Mouse (Mus musculus): ENCODE measurements around the gene Angptl8.
A peak's percentile ranks its signal among the peaks of the same experiment; 100 is the strongest.
"Not testable (repeated sequence)": the region's sequence is repeated elsewhere in the genome, so short reads cannot be mapped to it uniquely, and the experiment has no call there.

Angptl8 gene

DNA sequence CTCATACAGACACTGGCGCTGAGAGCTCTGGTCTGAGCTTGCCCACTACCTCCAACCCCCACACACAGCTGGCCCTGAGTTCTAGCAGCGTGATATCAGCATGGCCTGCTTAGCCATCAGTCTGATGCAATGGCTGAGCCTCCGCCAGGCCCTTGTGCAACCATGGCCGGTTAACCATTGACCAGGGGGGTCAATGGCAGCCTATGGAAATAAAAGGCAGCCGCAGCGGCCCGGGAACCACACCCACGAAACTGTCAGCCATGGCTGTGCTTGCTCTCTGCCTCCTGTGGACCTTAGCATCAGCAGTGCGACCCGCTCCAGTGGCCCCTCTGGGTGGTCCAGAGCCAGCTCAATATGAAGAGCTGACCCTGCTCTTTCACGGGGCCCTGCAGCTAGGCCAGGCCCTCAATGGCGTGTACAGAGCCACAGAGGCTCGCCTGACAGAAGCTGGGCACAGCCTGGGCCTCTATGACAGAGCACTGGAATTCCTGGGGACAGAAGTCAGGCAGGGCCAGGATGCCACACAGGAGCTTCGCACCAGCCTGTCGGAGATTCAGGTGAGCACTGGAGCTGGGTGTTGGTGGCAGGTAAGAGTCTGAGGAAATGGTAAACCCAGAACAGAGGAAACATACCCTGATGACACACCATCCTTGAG, at the start of gene Angptl8:
TSS of gene Angptl8 (plus strand) at position 253 of the 655 bp plus-strand sequence.
- no peak for DNase-seq

DNA sequence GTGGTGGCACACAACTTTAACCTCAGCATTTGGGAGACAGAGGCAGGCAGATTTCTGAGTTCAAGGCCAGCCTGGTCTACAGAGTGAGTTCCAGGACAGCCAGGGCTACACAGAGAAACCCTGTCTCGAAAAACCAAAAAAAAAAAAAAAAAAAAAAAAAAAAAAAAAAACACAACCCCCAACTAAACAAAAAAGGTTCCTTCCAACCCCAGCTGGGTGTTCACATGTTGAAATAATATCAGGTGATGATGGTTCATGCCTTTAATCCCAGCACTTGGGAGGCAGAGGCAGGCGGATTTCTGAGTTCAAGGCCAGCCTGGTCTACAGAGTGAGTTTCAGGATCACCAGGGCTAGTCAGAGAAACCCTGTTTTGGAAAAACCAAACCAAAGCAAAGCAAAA, 49.0 kb upstream of the Angptl8 start:
- DNase-seq: not testable (repeated sequence)

DNA sequence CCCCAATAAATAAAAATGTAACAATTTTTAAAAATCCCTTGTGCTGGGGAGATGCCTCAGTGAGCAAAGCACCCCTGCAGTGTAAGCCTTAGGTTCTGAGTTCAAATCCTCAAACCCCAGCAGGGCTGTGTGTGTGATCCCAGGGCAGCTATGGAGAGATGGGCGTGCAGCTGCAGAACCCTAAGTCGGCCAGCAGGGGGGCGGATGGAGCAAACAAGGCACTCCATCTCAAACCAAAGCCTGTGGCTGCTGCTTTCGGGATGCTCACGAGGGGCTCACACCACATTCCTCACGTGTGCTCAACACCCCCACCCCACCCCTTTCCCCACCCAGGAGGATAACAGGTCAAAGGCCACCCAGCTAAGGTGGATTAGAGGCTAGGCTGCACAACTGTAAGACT, 48.4 kb upstream of the Angptl8 start:
- peak; percentile 65 for DNase-seq

DNA sequence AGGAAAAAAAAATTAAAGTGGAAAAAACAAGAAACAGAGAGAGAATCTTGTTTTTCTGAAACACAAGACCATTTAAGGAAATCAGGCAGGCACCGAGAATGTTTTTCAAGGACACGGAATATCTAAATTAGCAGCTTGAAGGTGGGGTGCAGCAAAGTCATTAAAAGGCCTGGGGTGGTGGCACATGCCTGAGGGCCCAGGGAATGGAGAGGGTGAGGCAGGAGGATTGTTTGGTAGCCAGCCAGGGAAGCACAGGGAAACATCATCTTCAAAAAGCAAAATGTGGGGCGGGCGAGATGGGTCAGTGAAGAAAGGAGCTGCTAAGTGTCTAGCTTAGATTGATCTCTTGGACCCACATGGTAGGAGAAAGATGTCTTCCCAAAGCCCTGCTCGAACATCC, 47.7 kb upstream of the Angptl8 start:
- DNase-seq: no peak

DNA sequence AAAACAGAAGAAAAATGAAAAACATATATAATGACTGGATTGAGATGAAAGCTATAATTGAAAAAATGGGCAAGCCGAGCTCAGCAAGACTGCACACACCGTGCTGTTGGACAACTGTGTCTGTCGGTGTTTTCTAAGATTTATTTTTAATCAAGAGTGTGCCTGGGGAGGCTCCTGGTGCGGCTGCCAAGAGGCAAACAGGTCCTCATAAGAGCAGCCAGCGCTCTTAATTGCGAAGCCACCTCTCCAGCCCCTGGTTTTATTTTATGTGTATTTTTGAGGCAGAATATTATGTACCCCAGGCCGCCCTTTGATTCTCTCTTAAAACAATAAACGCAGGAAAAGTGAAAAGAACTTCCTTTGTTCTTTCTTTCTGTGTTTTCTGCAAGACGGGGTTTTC, 47.1 kb upstream of the Angptl8 start:
- DNase-seq: no peak

DNA sequence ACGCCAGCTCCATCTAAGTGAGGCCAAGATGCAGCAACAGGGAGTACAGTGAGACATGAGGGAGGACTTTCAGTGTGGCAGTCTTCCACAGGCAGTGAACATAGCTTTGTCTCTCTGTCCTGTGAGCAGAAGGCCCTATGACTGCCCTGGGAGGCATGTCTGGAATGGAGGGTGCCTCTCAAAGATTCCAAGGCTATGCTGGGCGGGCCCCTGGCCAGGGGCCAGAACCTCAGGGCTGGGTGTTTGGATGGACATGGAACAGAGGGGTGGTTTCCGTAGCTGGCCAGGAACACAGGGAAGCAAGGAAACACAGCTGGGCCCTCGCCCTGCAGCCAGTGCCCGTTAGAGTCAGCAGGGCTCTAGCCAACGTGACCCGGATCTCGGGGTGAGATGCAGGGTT, 43.4 kb upstream of the Angptl8 start:
- DNase-seq: no peak

DNA sequence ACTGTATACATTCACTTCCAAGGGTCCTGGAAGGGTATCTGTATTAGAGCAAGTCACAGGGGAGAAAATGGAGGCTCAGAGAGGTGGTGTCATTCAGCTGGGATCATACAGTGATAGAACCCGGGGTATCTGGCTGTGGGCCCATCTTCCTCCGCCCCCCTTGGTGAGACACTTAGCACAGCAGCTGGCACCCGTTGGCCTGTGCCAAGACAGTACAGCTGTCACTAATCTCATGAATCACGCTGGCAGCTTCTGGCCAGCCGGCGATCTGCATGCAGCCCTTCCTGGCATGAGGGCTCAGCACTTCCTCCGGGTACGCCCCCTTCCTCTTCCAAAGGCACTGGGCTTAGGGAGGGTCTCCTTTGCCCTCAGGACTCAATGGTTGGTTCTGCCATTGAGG, 42.7 kb upstream of the Angptl8 start:
- DNase-seq: peak; percentile 65

DNA sequence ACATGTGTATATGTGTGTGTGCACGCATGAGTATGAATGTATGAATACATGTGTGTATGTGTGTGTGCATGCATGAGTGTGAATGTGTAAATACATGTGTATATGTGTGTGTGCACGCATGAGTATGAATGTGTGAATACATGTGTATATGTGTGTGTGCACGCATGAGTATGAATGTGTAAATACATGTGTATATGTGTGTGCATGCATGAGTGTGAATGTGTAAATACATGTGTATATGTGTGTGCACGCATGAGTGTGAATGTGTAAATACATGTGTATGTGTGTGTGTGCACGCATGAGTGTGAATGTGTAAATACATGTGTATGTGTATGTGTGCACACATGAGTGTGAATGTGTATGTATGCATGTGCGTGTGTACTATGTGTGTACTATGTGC, 41.8 kb upstream of the Angptl8 start:
- DNase-seq: not testable (repeated sequence)

DNA sequence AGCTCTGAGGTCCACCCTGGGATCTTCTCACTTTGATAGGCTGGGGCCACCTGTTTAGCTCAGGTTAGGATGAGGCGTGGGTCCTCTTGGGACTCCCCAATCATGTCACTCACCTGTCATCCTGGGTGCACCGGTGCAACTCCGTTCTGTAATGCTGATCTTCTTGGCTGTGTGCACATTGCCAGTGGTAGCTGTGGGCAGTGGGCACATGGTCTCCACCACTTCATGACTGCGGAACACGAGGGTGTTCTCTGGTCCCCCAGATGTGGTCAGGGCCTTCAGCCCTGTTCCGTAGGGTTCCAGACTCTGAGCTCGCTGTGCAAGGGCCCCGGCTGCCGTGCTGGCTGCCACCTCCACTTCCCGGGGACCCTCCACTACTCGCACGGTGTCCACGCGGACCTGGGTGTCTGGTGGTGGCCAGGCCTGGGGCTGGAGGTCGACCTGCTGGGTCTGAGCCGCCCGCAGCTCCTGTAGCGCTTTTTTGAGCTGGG, 40.9 kb upstream of the Angptl8 start:
- peak; percentile 53 for DNase-seq

DNA sequence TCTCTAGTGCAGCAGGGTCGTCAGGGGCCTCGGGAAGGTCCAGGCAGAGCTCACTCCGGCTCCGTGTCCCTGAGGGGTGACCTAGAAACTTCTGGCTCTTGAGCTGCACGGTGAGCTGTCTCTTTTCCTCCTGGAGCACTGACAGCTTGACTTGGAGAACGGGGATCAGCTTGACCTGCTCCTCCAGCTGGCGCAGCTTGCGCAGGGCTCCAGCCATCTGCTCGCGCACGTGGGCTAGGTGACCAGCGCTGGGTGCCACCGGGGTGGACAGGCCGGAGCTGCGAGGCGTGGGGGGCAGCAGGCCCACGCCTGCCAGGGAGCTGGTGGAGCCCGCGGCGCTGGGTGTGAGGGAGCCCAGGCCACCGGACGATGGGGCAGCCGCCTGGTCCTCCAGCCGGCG, 40.4 kb upstream of the Angptl8 start:
- DNase-seq: peak; percentile 90

DNA sequence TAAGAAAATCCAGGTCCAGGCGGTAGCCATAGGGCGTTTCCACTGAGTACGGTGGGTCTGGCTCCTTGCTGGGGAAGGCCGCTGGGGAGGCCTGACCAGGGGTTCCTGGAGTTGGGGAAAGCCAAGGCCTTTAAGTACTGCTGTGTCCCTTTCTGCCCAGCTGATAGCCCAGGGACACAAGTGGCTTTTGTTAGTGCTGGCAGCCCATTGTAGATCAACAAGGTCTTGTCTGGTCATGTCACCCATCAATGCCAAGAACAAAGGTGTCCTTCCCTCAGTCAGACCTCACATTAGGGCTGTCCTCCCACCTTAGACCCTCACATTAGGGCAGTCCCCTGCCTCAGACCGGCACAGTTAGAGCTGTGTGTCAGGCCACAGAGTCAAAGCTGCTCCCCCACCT, 39.7 kb upstream of the Angptl8 start:
- no peak for DNase-seq

DNA sequence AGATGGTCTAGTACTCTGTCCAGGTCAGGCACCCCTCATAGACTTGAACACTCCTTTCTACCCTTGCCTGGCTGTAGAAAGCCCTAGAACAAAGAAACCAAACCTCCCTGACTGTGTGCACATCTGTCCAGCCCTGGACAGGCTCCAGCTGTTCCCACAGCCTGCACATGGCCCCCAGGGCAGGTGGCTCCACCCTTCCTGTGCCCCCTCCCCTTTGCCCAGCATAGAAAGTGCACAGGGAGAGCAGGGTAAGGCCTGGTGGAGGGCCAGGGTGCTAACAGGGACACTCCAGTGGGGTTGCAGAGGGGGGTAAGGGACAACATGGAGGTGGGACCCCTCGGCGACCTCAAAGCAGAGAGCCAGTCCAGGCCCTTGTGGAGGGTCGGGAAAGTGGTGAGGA, 39.1 kb upstream of the Angptl8 start:
- DNase-seq: peak; percentile 55

DNA sequence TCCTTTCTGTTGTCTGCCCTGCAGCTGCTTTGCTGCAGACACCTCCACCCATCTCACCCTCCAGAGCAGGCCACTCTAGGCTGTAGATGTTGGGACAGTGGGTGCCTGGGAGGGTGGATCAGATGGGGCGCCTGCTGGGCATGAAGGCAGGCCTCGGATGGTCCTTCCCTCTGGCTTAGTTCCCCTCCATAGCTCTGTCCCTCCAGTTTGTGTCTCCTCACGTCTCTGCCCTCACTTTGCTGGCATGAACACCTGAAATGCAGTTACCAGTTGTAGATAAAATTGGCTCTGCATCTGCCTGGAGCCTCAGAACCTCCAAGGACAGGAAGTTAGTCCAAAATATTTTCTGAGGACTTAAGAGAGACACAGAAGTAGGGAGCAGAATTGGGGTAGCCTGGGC, 38.4 kb upstream of the Angptl8 start:
- DNase-seq: no peak

DNA sequence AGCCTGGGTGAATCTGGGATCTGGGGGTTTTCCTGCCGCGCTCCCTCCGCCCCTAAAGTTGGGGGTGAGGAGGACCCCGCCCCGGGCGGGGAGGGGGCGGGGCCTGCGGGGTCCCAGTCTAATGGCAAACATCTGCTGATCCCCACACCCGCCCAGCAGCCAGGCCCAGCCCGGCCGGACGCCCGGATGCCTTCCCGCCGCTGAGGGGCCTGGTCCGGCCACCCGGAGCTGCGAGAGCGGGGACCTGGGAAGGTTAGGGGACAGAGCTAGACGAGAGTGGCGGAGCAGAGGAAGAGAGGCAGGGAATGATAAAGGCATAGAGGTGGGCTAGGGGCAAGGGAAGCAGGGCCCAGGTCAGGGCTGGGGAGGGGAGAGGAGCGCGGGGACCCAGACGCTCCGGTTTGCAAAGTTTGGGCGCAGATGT, 37.4 kb upstream of the Angptl8 start:
- DNase-seq: no peak

DNA sequence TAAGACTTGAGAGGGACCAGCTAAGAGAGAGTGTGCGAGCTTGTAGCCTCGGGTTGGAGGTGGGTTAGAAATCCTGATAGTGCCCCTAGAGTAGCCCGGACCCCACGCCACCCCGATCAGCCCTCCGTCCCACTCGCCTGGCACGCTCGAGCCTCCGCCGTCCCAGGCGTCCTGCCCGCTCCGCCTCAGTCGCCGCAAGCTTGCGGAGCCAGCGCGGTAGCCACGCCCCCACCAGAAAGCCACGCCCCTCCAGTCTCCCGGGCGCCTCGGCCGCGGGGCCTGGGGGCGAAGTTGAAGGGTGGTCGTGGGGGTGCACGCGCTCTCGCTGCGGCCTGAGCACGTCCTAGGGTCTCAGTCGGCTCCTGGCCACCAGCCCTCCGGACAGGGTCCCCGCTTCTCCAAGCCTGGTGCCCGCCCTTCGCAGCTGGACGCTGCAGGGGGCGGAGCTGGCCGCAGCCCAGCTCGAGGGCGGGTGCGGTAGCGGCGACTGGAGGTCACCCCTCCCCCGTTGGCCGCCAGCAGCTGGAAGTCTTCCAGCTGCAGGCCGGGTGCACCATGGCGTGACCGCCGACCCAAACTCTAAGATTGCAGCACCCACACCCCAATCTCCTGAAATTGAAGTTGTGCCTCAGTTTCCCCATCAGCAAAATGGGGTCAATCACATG, 36.8 kb upstream of the Angptl8 start, which contains the start of gene Kank2:
TSS of gene Kank2 (minus strand) at position 400 of the 665 bp plus-strand sequence.
- peak; percentile 74 for DNase-seq

DNA sequence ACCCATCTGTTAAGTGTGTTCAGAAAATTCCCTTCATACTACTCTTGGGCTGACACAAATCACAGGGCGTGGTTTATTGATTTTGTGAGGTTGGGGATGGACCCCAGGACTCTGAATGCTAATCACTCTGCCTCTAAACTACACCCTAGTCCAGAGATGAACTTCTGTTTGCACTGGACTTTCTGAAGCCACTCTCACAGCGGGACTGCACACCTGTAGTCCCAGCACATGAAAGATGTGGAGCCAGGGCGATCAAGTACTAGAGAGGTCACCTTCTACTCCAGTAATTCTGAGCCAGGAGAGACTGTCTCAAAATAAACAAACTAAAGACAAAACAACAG, 36.3 kb upstream of the Angptl8 start:
- no peak for DNase-seq

DNA sequence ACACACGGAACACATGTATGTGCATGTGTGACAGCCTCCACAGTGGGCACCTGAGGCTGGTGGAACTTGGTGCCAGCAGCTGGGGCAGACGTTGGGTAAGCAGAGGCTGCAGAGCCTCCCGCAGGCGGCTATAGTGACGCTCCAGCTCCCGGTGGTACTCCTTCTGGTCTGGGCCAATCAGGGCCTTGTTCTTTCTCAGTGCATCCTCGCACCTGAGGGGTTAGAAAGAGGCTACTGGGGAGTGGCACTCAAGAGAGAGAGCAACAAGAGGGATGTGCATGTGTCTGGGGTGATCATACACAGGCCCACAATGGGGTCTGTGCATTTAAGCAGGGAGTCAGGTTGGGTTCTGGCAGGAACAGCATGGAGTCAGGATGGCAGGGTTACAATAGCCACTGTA, 34.2 kb upstream of the Angptl8 start:
- DNase-seq: no peak

DNA sequence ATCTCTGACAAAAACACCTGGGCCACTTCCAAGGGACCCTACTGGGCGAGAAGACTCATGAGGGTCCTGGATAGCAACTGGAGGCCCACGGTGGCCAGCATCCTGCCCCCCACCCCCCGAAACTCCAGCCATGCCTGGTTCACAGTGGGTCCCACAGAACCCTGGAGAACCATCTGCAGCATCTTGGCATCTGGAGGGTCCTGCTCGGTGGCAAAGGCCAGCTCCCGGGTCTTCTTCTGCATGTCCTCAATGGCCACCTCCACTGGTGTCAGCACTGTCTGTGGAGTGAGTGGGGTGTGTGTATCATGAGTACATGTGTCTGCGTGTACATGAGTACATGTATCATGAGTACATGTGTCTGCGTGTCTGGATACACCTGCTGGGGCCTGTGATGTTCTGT, 33.7 kb upstream of the Angptl8 start:
- DNase-seq: no peak

DNA sequence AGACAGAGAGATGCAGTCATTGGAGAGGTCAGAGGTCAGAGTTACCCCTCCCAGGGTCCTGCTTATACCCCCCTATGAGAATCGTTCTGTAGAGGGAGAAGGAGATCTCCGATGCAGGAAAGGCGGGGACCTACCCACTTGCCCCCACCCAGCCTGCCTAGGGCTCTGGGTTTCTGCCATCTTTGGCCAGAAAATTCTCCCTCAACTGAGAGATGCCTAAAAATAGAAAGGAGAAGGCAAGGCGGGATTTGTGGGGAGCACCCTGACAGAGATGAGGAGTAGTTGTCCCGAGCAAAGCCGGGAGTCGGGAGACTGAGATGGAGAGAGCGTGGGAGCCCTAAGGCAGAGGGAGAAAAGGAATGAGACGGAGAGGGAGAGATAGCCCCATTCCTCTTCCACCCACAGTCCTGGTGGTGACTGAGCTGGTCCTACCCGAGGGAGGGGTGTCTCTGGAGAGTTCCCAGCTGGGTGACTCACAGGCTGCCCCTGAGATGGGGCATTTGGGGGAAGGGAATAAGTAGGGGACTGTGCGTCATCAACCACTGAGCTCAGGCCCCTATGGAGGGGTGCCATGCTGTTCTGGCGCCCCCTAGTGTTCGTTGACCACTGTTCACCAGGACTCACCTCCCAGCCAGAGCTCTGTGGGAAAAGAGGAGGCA, 31.2 kb upstream of the Angptl8 start:
- peak; percentile 86 for DNase-seq

DNA sequence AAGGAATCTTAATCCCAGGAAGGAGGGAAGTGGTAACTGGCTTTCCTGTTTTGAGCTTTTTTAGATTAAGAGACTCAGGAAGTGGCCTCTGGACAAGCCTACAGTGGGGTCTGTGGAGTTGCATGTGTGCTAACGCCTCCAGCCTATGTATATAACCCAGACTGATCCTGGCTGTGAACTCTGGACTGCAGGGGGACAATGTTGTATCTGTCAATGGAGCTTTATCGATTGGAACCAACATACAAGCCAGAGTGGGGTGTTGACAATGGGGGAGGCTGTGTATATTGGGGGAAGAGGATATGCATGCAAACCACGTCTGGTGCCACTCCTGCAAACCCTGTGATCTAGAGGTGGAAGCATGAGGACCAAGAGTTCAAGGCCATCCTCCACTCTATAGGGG, 28.9 kb upstream of the Angptl8 start:
- no peak for DNase-seq

DNA sequence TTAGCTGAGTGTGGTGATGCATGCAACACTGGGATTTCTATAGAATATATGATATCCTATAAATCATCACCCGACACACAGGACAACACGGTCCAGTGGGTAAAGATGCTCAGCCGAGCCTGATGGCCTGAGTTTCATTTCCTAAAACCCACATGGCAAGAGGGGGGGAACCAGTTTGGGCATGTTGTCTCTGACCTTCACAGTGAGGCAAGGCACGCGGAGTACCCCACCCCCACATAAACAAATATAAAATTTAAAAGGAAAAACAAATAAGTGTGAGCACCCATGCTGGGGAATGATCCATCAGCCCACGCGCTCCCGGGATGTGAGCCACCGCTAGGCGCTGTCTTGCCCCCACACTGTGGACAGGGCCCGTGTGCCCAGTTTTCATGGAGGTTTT, 28.3 kb upstream of the Angptl8 start:
- DNase-seq: no peak

DNA sequence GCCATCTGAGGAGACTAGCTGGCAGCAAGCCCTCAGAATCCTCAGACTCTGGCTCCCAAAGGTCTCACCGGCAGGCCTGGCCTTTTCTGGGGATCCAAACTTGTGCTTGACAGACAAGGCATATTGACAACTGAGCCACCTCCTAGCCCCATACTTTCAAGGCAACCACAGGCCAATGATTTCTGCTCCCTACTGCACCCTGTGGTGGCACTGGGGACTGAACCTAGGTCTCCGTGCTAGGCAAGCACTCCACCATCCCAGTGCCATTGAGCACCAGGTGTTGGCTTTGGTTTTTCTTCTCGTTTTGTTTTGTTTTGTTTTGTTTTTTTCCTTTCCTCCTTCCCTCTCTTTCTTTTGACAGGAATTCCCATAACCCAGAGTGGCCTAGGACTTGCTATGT, 26.7 kb upstream of the Angptl8 start:
- DNase-seq: no peak

DNA sequence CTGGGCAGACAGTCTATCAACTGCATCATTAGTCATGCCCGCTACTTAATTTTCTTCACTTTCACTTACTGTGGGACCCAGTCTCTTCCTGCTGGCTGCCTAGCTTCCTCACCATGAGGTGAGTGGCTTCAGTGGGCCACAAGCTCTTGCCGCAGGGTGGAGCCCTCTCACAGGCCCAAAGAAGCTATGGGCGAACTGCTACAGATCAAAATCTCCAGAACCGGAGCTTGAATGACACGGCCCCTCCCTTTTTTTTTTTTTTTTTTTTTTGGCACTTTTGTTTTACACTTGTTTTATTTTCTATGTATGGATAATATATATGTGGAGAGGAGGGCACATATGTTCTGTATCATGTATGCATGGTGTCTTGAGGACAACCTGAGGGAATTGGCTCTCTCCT, 24.1 kb upstream of the Angptl8 start:
- DNase-seq: no peak

DNA sequence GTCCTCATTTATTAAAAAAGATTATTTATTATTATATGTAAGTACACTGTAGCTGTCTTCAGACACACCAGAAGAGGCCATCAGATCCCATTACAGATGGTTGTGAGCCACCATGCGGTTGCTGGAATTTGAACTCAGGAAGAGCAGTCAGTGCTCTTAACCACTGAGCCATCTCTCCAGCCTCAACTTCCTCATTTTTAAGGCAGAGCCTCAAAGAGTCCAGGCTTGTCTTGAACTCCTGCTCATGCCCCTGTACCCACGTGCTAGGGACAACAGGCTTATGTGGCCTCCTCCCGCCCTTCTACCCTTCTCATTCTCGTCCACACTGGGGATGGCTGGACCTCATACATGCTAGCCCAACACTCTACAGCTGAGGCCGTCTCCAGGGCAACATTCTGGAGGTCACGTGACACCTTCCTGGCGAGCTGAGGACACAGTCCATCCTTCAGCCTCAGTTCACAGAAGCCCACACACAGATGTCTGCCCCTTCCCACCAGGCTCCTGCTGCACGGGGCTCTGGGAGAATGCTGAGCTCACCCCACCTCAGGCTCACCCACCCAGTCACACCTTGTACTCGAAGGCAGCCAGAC, 18.5 kb upstream of the Angptl8 start:
- no peak for DNase-seq
